Mouse (Mus musculus) c-Kit-positive CD71-positive TER-119-positive erythroid progenitor cells, embryonic 14.5 days (primary cell): ENCODE data around the gene Dpy30.
"Not testable (repeated sequence)": the region's sequence is repeated elsewhere in the genome, so short reads cannot be mapped to it uniquely, and the experiment has no call there.

Experiments
- DNase-seq: peaks from one replicate; pipeline ENCODE4 v3.0.0-alpha.2; 2013; ENCODE audit warnings: low spot score

Dpy30 gene

GRCm38 (mm10) chr17:74323844-74324243 lies at the start of gene Dpy30:
Gene Dpy30, minus strand, starts transcription at chr17:74323944.
- DNase-seq, result no peak

DNA sequence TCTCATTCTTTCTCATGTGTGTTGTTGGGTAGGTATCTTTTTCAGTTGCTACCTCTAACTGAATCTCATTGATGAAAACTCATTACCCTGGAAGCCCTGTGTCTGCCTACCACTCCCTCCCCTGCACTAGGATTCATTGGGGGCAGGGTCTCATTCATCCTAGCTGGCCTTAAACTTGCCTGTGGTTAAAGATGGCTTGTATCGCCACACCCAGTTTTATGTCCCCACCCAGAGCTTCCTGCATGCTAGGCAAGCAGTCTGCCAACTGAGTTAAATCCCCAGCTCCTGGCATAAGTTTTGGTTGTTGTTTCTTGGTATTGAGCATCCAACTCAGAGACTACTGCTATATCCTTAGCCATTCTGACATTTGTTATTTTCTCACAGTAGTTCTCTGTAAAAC lies 39.8 kb upstream of the Dpy30 start:
- DNase-seq, result no peak

DNA sequence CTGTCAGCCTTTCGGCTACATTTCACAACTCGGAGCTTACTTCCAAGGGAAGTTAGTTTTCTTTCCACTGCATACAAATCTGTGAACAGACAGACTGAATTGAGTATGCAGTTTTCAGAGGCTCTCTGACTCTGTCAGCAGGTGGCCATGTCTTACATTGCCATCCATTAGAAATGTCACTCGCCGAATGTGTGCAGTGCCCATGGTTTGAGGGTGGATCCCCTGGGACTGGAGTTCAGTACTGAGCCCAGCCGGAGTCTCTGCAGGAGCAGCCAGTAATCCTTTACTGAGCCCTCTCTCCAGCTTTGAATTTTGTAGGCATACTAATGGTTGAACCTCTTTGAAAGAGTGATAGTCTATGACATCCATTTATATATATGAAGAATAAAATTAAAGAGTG lies 17.4 kb upstream of the Dpy30 start:
- DNase-seq, result no peak

- DNase-seq, result peak; percentile 48
These were observed 15.4 kb upstream of the Dpy30 start, which contains the start of gene Spast for GRCm38 (mm10) chr17:74338937-74339804. Gene Spast, plus strand, starts transcription at chr17:74338987.

- DNase-seq, result peak; percentile 94
These were observed 14.6 kb upstream of the Dpy30 start for GRCm38 (mm10) chr17:74338225-74338931.

- no peak for DNase-seq
These were observed 7.4 kb upstream of the Dpy30 start for GRCm38 (mm10) chr17:74331049-74331676.

DNA sequence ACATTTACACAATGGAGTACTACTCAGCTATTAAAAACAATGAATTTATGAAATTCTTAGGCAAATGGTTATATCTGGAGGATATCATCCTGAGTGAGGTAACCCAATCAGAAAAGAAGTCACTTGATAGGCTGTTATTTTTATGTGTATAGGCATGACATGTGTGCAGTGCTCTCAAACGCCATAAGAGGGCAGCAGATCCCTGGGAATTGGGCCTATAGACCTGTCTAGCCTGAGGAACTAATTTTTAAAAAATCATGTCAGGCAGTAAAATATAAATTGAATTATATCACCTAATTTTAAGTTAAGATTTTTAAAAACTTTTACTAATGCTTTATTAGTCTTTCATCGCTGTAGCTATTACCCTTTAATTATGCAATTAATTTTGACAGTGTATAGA lies 4.4 kb upstream of the Dpy30 start:
- peak; percentile 80 for DNase-seq

DNA sequence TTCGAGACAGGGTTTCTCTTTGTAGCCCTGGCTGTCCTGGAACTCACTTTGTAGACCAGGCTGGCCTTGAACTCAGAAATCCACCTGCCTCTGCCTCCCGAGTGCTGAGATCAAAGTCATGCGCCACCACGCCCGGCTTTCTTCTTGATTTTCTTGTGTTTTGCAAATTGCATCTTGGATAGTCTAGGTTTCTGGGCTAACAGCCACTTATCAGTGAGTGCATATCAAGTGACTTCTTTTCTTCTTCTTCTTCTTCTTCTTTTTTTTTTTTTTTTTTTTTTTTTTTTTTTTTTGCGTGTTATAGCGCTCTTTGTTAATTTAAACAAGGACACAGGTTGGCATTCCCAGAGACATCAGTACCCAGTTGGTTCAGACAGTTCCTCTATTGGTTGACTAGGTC lies 3.5 kb upstream of the Dpy30 start:
- not testable (repeated sequence) for DNase-seq

DNA sequence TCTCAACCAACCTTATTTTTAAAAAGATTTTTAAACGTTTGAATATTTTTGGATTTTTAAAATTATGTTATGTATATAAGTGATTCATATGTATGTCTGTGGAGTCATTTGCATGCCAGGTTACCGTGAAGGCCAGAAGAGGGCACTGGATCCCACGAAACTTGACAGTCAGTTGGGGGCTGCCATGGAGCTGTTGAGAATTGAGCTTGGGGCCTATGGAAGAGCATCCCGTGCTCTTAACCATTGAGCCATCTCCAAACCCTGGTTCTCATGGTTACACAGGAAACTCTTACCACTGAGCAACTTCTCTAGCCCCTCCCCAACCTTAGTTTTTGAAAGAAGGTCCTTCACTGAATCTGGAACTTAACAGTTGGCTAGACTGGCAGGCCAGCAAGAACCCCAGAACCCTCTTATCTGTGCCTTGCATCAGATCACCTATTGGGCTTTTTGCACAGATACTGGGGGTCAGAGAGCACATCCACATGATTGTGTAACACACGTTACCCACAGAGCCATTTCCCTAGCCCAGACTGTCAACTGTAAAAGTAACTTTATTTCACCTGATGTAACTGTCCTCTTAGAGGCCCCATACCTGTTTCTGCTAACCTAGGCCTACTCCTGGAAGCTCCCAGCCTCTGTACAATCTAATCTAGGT lies 1.2 kb downstream of the Dpy30 start:
- no peak for DNase-seq

- DNase-seq, result no peak
These were observed 5.0 kb downstream of the Dpy30 start for GRCm38 (mm10) chr17:74318721-74319120.

DNA sequence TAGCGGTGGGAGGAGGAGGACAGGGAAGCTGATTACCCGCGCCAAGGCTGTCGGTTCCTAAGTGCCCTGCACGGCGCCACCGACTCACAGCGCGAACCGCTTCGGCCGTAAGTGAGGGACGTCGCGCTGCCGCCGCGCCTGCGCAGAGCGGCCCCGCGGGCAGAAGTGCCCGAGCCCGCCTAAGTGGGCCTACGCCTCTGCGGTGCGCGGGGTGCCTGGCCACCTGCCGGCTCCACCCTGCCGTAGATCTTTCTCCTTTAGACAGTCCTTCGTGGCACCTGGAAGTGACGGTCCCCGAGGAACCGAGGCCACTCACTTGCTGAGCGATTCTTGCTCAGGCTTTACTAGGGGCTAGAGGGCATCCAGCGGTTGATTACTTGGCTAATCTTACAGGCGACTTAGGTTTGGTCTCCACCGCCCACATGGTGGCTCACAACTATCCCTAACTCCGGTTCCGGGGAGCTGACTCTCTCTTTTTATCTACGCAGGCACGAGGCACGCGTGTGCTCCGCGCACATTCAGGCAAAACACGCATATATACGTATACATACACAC lies 7.4 kb downstream of the Dpy30 start:
- DNase-seq, result peak; percentile 84

- DNase-seq, result peak; percentile 42
These were observed 8.1 kb downstream of the Dpy30 start for GRCm38 (mm10) chr17:74315445-74316308.

- no peak for DNase-seq
These were observed 17.7 kb downstream of the Dpy30 start for GRCm38 (mm10) chr17:74306021-74306420.

DNA sequence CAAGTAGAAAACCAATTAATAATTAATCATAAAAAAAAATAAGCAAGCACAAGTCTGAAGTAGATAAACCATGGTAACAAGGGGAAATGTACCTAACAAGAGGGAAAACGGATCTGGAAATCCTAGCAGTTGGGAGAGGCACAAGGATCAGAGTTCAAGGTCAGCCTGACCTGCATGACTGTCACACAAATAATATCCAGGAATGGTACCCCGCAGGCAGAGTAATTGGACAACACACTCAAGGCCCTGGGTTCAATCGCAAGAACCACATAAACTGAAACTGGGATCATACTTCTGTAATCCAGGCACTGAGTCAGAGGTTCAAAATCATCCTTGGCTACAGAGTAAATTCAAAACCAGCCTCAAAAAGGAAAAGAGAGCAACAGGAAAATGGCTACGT lies 18.1 kb downstream of the Dpy30 start:
- no peak for DNase-seq

- DNase-seq, result peak; percentile 58
These were observed 19.7 kb downstream of the Dpy30 start for GRCm38 (mm10) chr17:74304060-74304459.

- no peak for DNase-seq
These were observed 23.7 kb downstream of the Dpy30 start for GRCm38 (mm10) chr17:74300089-74300488.

- not testable (repeated sequence) for DNase-seq
These were observed 26.8 kb downstream of the Dpy30 start for GRCm38 (mm10) chr17:74296991-74297390.

DNA sequence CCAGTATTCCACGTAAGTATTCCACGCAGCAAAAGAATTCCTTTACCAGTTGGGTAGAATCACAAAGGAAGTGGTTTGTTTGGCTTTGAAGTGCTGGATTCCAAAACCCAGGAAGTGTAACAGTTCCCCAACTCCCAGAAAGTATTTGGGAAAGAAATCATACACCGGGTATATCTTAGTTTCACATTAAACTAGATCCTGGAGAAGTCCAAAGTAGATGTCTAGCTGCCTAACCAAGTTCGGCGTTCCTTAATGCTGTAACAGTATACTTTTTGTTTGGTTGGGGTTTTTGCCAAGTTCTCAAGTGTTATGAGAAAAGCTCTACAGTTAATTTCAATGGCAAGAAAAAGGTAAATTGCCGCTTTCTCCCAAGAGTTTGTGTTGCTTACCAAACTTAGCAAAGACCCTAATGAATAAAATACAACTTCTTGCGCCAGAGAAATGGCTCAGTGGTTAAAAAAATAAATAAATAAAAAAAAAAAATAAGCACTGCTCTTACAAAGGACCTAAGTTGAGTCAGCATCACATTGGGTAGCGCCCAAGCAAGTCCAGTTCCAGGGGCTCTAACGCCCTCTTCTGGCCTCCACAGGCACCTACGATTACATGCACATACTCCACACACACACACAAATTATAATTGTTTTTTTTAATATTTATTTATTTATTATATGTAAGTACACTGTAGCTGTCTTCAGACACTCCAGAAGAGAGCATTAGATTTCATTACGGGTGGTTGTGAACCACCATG lies 27.5 kb downstream of the Dpy30 start:
- DNase-seq, result peak; percentile 67

DNA sequence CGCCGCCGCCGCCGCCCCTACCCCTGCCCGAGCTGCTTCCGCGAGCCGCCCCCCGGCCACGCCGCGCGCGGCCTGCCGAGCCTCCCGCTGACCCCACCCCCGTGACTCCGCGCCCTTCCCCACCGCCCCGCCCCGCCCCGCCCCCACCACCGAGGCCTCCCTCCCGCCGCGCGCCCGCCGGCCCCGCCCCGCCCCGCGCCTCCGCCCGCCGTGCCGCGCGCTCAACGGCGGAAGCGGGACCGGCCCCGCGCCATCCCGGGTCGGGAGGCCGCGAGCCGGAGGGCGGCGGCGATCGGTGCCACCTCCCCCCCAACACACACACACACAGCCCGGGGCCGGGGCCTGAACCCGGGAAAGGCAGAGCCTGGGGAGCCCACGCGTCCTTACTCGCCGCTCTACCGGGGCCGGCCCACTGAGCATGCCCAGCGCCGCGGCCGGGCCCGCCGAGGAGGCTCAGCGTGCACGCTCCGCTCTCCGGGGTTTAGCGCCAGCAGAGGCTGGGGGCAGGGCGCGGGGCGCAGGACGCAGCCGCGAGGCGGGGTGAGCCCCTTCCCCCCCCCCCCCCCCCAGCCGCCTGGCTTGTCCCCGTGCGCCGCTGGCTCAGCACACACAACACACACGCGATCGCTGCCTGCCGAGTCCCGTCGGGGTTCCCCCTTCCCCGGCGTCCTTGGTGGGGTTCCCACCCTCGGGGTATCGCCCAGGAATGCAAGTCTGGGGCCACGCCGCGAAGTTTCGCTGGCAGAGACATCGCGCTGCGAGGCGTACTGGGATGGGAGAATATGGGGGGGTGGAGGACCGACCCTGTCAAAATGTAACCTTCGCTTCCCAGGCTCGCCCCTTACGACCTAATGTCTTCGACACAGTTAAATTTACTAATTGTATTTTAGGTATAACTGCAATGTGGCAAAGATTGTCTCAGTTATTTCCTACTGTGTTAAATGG lies 28.4 kb downstream of the Dpy30 start, which contains the start of gene Memo1:
Memo1 (minus strand) TSS at position 496 of the 945 bp plus-strand sequence.
- no peak for DNase-seq
